Mouse (Mus musculus) CH12.LX (cell line): ENCODE results near the gene Rnf185.

Experiments used
- CTCF ChIP-seq, 2 experiments: IDR thresholded peaks in 1 of 2; conservative IDR thresholded peaks in 1 of 2; 2 replicates each; pipeline ENCODE4 v1.5.1; 2011 to 2012; ENCODE audit warnings: low read depth in 2 of 2, low read length in 2 of 2, improper control_type of control experiment in 1 of 2, inconsistent platforms in 1 of 2, mild to moderate bottlenecking in 1 of 2, moderate library complexity in 1 of 2
- E2F4 ChIP-seq: IDR thresholded peaks from 2 replicates; pipeline ENCODE4 v1.6.1; 2011; ENCODE audit warnings: low read depth, low read length, improper control_type of control experiment; ENCODE audit not compliant: insufficient replicate concordance
- MAX ChIP-seq: IDR thresholded peaks from 2 replicates; pipeline ENCODE4 v1.6.1; 2011; ENCODE audit warnings: low read length, improper control_type of control experiment
- MYC ChIP-seq: IDR thresholded peaks from 2 replicates; pipeline ENCODE4 v1.6.1; 2011; ENCODE audit warnings: low read depth, mild to moderate bottlenecking, improper control_type of control experiment, low read length
- RCOR1 ChIP-seq: conservative IDR thresholded peaks from 2 replicates; pipeline ENCODE4 v1.6.1; 2012; ENCODE audit warnings: low read depth, mild to moderate bottlenecking, inconsistent platforms, low read length, improper control_type of control experiment
- SIN3A ChIP-seq: IDR thresholded peaks from 2 replicates; pipeline ENCODE4 v1.6.1; 2012; ENCODE audit warnings: low read length, improper control_type of control experiment, inconsistent platforms

GRCm38 (mm10) chr11:3366411-3366810 is 85.8 kb downstream of the Rnf185 start:
- TF ChIP-seq MYC (no peak), CTCF (conservative IDR thresholded peaks at IDR 0.05 in 1 of 2, IDR thresholded peaks at IDR 0.05 in 1 of 2; ENCODE audit: low read depth in 2 of 2, low read length in 2 of 2) (no peak), E2F4 (no peak), MAX (no peak), RCOR1 (no peak), SIN3A (no peak)
